Mouse (Mus musculus): ENCODE data around the gene Fcrlb. TPM values are rescaled to one million over a fixed set of nuclear protein-coding genes. Genes with fewer than 3 reads are reported as not detected.

The Fcrlb gene
- polyA plus RNA-seq, 1 experiment from 2014 or later = 0.27 TPM

GRCm38 (mm10) chr1:170866992-170867690, 45.6 kb downstream of the Fcrlb start:
- peak overlapping the region; percentile 85 for H3K9ac ChIP-seq (ENCODE audit: low read depth, low read length)
- peak overlapping the region; percentile 92 for H3K4me3 ChIP-seq (ENCODE audit: low read length)
- 1% methylated on average over 30 of the region's 30 CpGs for WGBS
- ATAC-seq = peak; percentile 71
- no peaks in the 10 kb centered on the region for H3K9me3 ChIP-seq (ENCODE audit: control insufficient read depth, low read length)
- no peaks in the 10 kb centered on the region; the same call in 1 of the 2 replicates for H3K36me3 ChIP-seq (ENCODE audit: control insufficient read depth, insufficient read depth, low read length)
- H3K27me3 ChIP-seq (replicated peaks; ENCODE audit: control insufficient read depth, insufficient read depth, low read length) = no peaks in the 10 kb centered on the region
- peak overlapping the region; percentile 77 for H3K4me2 ChIP-seq (ENCODE audit: low read depth, low read length)
- no peaks in the 10 kb centered on the region for H3K4me1 ChIP-seq (ENCODE audit: control insufficient read depth, insufficient read depth, low read length)
- peak overlapping the region; percentile 85 for H3K27ac ChIP-seq (ENCODE audit: low read length)

- H3K27ac ChIP-seq (ENCODE audit: low read length) = no peak overlapping the region
- no peak for ATAC-seq
- H3K27me3 ChIP-seq (replicated peaks; ENCODE audit: control insufficient read depth, insufficient read depth, low read length) = no peaks in the 10 kb centered on the region
- H3K9ac ChIP-seq (ENCODE audit: low read depth, low read length) = no peak overlapping the region
- no peaks in the 10 kb centered on the region for H3K9me3 ChIP-seq (ENCODE audit: control insufficient read depth, low read length)
- H3K4me2 ChIP-seq (ENCODE audit: low read depth, low read length) = no peak overlapping the region
- 83% methylated on average over 5 of the region's 5 CpGs for WGBS
- no peak overlapping the region for H3K4me3 ChIP-seq (ENCODE audit: low read length)
- H3K36me3 ChIP-seq (ENCODE audit: control insufficient read depth, insufficient read depth, low read length) = no peaks in the 10 kb centered on the region
- no peaks in the 10 kb centered on the region for H3K4me1 ChIP-seq (ENCODE audit: control insufficient read depth, insufficient read depth, low read length)
Measured at GRCm38 (mm10) chr1:170865406-170865805, 47.3 kb downstream of the Fcrlb start.

GRCm38 (mm10) chr1:170864754-170865153, 48.0 kb downstream of the Fcrlb start:
- 71% methylated on average over 3 of the region's 3 CpGs for WGBS
- H3K4me3 ChIP-seq (ENCODE audit: low read length) = no peak overlapping the region
- no peak for ATAC-seq

GRCm38 (mm10) chr1:170864234-170864633, 48.5 kb downstream of the Fcrlb start:
- no peaks in the 10 kb centered on the region for H3K4me1 ChIP-seq (ENCODE audit: control insufficient read depth, insufficient read depth, low read length)
- no peaks in the 10 kb centered on the region for H3K27me3 ChIP-seq (replicated peaks; ENCODE audit: control insufficient read depth, insufficient read depth, low read length)
- ATAC-seq = no peak
- no peak overlapping the region for H3K27ac ChIP-seq (ENCODE audit: low read length)
- no peak overlapping the region for H3K4me2 ChIP-seq (ENCODE audit: low read depth, low read length)
- H3K36me3 ChIP-seq (ENCODE audit: control insufficient read depth, insufficient read depth, low read length) = no peaks in the 10 kb centered on the region
- H3K4me3 ChIP-seq (ENCODE audit: low read length) = no peak overlapping the region
- H3K9ac ChIP-seq (ENCODE audit: low read depth, low read length) = no peak overlapping the region
- no peaks in the 10 kb centered on the region for H3K9me3 ChIP-seq (ENCODE audit: control insufficient read depth, low read length)

More at GRCm38 (mm10) chr1:170864754-170865153, 48.0 kb downstream of the Fcrlb start:
- H3K36me3 ChIP-seq (ENCODE audit: control insufficient read depth, insufficient read depth, low read length) = no peaks in the 10 kb centered on the region
- H3K27me3 ChIP-seq (replicated peaks; ENCODE audit: control insufficient read depth, insufficient read depth, low read length) = no peaks in the 10 kb centered on the region
- H3K9ac ChIP-seq (ENCODE audit: low read depth, low read length) = no peak overlapping the region
- no peaks in the 10 kb centered on the region for H3K4me1 ChIP-seq (ENCODE audit: control insufficient read depth, insufficient read depth, low read length)
- no peak overlapping the region for H3K4me2 ChIP-seq (ENCODE audit: low read depth, low read length)
- H3K27ac ChIP-seq (ENCODE audit: low read length) = no peak overlapping the region
- no peaks in the 10 kb centered on the region for H3K9me3 ChIP-seq (ENCODE audit: control insufficient read depth, low read length)

GRCm38 (mm10) chr1:170863033-170863432, 49.7 kb downstream of the Fcrlb start:
- Histone ChIP-seq H3K36me3 (ENCODE audit: control insufficient read depth, insufficient read depth, low read length) (no peaks in the 10 kb centered on the region), H3K4me2 (ENCODE audit: low read depth, low read length) (no peak overlapping the region), H3K27me3 (replicated peaks; ENCODE audit: control insufficient read depth, insufficient read depth, low read length) (no peaks in the 10 kb centered on the region), H3K4me3 (ENCODE audit: low read length) (no peak overlapping the region), H3K9me3 (ENCODE audit: control insufficient read depth, low read length) (no peaks in the 10 kb centered on the region), H3K9ac (ENCODE audit: low read depth, low read length) (no peak overlapping the region), H3K4me1 (ENCODE audit: control insufficient read depth, insufficient read depth, low read length) (no peaks in the 10 kb centered on the region), H3K27ac (ENCODE audit: low read length) (no peak overlapping the region)
- no peak for ATAC-seq
- 61% methylated on average over 4 of the region's 4 CpGs for WGBS

- Histone ChIP-seq H3K27me3 (replicated peaks; ENCODE audit: control insufficient read depth, insufficient read depth, low read length) (no peaks in the 10 kb centered on the region), H3K4me2 (ENCODE audit: low read depth, low read length) (no peak overlapping the region), H3K4me3 (ENCODE audit: low read length) (no peak overlapping the region), H3K4me1 (ENCODE audit: control insufficient read depth, insufficient read depth, low read length) (no peaks in the 10 kb centered on the region), H3K27ac (ENCODE audit: low read length) (no peak overlapping the region), H3K9me3 (ENCODE audit: control insufficient read depth, low read length) (no peaks in the 10 kb centered on the region), H3K9ac (ENCODE audit: low read depth, low read length) (no peak overlapping the region), H3K36me3 (ENCODE audit: control insufficient read depth, insufficient read depth, low read length) (no peaks in the 10 kb centered on the region)
- no peak for ATAC-seq
- 56% methylated on average over 3 of the region's 3 CpGs for WGBS
Measured at GRCm38 (mm10) chr1:170862435-170862717, 50.4 kb downstream of the Fcrlb start.

GRCm38 (mm10) chr1:170861671-170862434, 50.9 kb downstream of the Fcrlb start:
- peak; percentile 41; the same call in 1 of the 2 replicates for ATAC-seq
- 60% methylated on average over 13 of the region's 13 CpGs for WGBS
- H3K4me2 ChIP-seq (ENCODE audit: low read depth, low read length) = no peak overlapping the region

GRCm38 (mm10) chr1:170858872-170859271, 53.9 kb downstream of the Fcrlb start:
- no peak overlapping the region for H3K4me2 ChIP-seq (ENCODE audit: low read depth, low read length)
- no peak for ATAC-seq
- 88% methylated on average over 2 of the region's 2 CpGs for WGBS

More at GRCm38 (mm10) chr1:170861671-170862434, 50.9 kb downstream of the Fcrlb start:
- Histone ChIP-seq H3K4me3 (ENCODE audit: low read length) (no peak overlapping the region), H3K27ac (ENCODE audit: low read length) (no peak overlapping the region), H3K4me1 (ENCODE audit: control insufficient read depth, insufficient read depth, low read length) (no peaks in the 10 kb centered on the region), H3K9me3 (ENCODE audit: control insufficient read depth, low read length) (no peaks in the 10 kb centered on the region), H3K36me3 (ENCODE audit: control insufficient read depth, insufficient read depth, low read length) (no peaks in the 10 kb centered on the region), H3K9ac (ENCODE audit: low read depth, low read length) (no peak overlapping the region), H3K27me3 (replicated peaks; ENCODE audit: control insufficient read depth, insufficient read depth, low read length) (no peaks in the 10 kb centered on the region)

GRCm38 (mm10) chr1:170857369-170857768, 55.4 kb downstream of the Fcrlb start:
- Histone ChIP-seq H3K9ac (ENCODE audit: low read depth, low read length) (no peak overlapping the region), H3K27ac (ENCODE audit: low read length) (no peak overlapping the region), H3K36me3 (ENCODE audit: control insufficient read depth, insufficient read depth, low read length) (no peaks in the 10 kb centered on the region), H3K27me3 (replicated peaks; ENCODE audit: control insufficient read depth, insufficient read depth, low read length) (no peaks in the 10 kb centered on the region), H3K4me3 (ENCODE audit: low read length) (no peak overlapping the region), H3K9me3 (ENCODE audit: control insufficient read depth, low read length) (no peaks in the 10 kb centered on the region), H3K4me2 (ENCODE audit: low read depth, low read length) (no peak overlapping the region), H3K4me1 (ENCODE audit: control insufficient read depth, insufficient read depth, low read length) (no peaks in the 10 kb centered on the region)
- 80% methylated on average over 2 of the region's 2 CpGs for WGBS
- no peak for ATAC-seq

More at GRCm38 (mm10) chr1:170858872-170859271, 53.9 kb downstream of the Fcrlb start:
- Histone ChIP-seq H3K9me3 (ENCODE audit: control insufficient read depth, low read length) (no peaks in the 10 kb centered on the region), H3K4me1 (ENCODE audit: control insufficient read depth, insufficient read depth, low read length) (no peaks in the 10 kb centered on the region), H3K36me3 (ENCODE audit: control insufficient read depth, insufficient read depth, low read length) (no peaks in the 10 kb centered on the region), H3K27ac (ENCODE audit: low read length) (no peak overlapping the region), H3K4me3 (ENCODE audit: low read length) (no peak overlapping the region), H3K9ac (ENCODE audit: low read depth, low read length) (no peak overlapping the region), H3K27me3 (replicated peaks; ENCODE audit: control insufficient read depth, insufficient read depth, low read length) (no peaks in the 10 kb centered on the region)
